Mouse (Mus musculus): ENCODE measurements around the gene Dydc2. TPM values are rescaled to one million over a fixed set of nuclear protein-coding genes. Genes with fewer than 3 reads are reported as not detected.

Dydc2 gene
- polyA plus RNA-seq, 1 experiment: 0.19 TPM

- no peak for DNase-seq (ENCODE audit: low read depth)
Measured at GRCm38 (mm10) chr14:41035146-41035798, 33.7 kb downstream of the Dydc2 start.

DNA sequence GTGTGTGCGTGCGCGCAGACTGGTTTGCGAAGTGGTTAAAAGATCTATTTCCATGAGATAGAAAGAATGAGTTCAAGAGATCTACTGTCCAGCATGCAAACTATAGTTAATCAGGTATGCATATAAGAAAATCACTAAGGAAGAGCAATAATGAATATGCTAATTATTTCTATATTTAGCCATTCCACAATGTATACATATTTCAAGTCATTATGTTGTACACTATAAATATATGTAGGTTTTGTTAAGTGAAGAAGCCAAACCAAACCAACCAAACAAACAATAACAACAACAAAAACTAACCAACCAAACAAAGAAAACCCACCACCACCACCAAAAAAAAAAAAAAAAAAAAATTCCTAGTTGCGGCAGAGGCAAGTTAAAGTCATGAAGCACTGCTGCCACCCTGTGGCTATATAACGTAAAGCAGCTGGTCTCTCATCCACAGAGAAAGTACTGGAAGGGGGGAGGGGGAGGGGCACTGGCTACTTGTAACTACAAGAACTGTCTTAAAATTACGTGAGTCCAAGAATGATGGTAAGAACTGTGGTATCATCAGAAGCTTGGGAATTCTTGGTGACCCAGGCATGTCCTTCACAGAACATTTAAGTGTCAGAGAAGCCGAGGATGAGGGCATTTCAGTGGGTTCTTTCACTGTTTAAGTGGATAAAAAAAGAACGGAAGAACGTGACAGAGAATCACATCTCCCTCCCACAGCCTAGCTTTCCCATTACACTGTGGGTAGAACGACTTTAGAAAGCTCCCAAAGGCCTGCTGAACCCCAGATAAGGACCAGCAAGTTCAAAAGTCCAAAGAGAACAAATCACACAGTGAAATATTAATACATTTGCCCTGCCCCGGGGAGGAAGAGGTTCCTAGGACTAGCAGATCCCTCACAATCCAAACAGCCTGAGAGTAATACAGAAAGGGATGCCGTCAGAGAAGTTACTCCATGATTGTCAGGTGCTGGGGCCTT is 35.6 kb downstream of the Dydc2 start:
- no peak for DNase-seq (ENCODE audit: low read depth)

GRCm38 (mm10) chr14:41030989-41031513 is 38.0 kb downstream of the Dydc2 start:
- no peak for DNase-seq (ENCODE audit: low read depth)

DNA sequence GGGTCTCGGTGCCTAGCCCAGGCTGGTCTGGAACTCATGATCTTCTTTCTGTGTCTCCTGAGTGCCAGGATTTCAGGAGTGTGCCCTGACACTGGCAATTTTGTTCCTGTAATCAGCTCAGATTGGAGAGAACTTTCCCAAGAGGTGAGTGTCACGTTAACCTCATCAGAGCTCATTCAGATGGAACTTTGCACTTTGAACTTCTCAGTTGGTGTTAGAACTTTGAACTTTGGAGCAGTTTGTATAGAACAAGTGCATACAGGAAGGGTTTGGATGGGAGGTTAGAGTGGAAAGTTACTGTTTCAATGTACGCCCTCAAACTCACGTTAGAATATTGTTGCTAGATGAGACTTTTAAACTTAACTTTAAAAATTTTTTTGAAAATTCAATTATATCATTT is 39.7 kb downstream of the Dydc2 start:
- DNase-seq (ENCODE audit: low read depth): no peak

GRCm38 (mm10) chr14:41025594-41026284 is 43.3 kb downstream of the Dydc2 start:
- no peak for DNase-seq (ENCODE audit: low read depth)

GRCm38 (mm10) chr14:41025087-41025486 is 43.9 kb downstream of the Dydc2 start:
- DNase-seq (ENCODE audit: low read depth): no peak

GRCm38 (mm10) chr14:41021246-41021645 is 47.8 kb downstream of the Dydc2 start:
- DNase-seq (ENCODE audit: low read depth): no peak

DNA sequence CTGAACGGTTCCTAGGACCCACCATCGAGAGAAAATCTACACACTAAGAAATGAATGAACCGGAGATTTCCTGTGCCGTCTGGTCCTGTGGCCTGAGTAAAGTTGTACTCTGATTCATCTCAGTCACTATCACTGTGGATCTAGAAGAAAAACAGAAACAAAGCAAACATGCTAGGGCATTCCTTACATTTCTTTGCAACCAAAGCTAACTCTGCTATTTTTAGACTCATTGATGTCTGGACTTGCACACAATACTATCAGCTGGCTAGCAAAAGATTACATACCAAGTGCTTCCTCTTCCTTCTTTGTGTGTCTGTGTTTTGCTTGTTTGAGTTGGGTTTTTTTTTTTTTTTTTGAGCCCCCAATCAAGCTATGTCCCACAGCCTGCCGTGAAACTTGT is 51.5 kb downstream of the Dydc2 start:
- no peak for DNase-seq (ENCODE audit: low read depth)

- DNase-seq (ENCODE audit: low read depth): no peak
Measured at GRCm38 (mm10) chr14:41014701-41015240, 54.2 kb downstream of the Dydc2 start.

- DNase-seq (ENCODE audit: low read depth): no peak
Measured at GRCm38 (mm10) chr14:41013630-41014613, 55.1 kb downstream of the Dydc2 start, which contains the start of gene Fam213a. Fam213a (minus strand) TSS chr14:41013788.

DNA sequence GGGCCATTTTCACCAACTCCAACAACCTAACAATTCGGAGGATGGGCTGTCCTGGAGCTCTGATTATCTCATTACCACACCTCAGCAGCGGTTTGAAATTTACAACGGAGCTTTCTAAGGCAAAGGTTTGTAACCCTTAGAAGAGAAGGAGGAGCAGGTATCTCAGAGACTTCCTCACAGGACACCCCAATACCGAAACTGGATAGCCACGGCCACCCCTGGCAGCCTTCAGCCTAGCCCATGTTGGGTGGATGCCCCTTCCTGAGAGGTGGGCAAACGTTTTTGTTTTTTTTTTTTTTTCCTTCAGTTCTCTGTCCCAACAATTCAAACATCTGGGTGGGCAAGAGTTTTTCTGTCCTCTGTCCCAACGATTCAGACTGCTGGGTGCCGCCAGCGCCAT is 55.9 kb downstream of the Dydc2 start:
- no peak for DNase-seq (ENCODE audit: low read depth)

DNA sequence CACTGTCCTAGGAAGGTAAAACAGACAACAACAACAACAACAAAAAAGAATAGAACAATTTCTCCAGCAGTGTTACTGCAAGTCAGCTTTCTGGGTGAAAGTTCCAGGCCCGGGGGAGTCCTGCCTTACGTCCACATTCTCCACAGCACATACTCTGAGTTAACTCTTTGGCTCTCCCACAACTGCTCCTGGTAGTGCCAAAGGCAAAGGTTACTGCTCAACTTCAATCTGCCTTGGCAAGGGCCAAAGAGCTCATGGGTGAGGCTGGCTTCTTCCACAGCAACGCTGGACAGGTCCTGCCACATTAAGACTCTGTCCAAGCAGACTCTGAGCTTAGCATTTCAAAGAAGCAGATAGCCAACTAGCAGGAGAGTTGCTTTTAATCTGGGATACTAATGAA is 57.1 kb downstream of the Dydc2 start:
- no peak for DNase-seq (ENCODE audit: low read depth)

DNA sequence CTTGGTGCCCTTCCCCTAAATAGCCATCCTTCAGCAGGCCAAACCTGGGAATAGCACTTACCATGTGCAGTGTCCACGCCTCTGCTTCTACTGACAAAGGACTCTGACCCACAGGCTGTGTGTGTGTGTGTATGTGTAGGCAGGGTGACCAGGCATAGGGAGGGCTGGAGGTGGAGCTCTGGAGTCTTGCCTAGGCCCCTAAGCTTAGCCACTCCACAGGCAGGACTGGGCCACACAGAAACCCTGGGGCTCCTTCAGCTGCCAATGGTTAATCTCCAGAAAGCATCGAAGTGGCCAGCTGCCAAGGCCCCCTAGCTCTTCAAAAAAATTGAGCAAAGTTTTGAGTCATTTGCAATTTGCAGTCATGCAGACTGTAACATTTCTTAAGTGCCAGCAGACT is 60.9 kb downstream of the Dydc2 start:
- DNase-seq (ENCODE audit: low read depth): no peak

DNA sequence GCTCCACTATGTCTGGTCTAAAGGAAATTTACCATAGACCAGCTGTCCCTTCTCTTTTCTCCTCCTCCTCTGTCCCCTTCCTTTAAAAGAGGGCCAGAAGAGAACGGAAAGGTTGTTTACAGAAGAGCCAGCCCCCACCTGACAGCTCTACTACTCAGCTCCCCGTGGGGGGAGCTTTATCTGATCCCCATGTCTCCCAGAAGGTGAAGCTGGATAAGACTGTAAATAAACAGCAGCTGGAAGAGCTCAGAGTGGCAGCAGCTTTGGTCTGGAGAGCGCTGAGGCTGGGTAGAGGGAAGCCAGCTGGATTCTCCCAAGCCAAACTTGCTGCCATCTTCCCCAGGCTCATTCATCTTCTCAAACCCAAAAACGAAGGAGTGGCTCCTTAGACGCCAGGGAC is 61.4 kb downstream of the Dydc2 start:
- no peak for DNase-seq (ENCODE audit: low read depth)

DNA sequence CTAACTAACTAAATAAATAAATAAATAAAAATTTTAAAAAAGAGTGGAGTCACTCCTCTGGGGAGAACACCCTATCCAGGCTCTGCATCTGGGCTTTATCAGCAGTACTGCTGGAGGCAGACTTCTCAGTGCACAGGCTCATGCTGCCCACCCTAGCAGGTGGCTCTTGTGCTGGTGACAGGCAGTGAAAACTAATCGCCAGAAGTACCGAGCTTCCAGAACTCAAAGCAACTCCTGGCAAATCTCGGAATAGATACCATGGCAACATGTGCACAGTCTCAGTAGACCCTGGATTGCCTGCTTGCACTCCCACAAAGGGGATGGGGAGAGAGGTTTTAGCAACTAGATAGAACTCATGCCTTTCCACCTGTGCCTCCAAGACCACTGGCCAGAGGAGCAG is 62.1 kb downstream of the Dydc2 start:
- DNase-seq (ENCODE audit: low read depth): no peak

DNA sequence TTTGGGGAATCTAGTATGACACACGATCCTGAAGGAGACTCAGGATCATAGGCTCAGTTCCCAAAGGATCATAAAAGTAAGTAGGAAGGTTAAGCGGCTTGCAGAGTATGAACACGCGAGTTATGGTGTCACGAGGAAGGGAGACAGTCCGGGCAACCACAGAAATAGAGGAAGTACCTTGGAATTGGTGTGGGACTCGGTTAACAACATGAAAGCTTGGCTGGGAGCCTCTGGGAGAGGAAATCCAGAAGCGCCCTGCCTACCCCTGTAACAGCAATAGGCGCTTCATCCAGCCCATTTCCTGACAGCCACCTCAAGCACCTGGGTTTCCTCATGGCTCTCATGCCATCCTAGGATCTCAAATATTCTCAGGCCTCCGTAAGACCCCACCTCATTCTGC is 62.7 kb downstream of the Dydc2 start:
- DNase-seq (ENCODE audit: low read depth): no peak

DNA sequence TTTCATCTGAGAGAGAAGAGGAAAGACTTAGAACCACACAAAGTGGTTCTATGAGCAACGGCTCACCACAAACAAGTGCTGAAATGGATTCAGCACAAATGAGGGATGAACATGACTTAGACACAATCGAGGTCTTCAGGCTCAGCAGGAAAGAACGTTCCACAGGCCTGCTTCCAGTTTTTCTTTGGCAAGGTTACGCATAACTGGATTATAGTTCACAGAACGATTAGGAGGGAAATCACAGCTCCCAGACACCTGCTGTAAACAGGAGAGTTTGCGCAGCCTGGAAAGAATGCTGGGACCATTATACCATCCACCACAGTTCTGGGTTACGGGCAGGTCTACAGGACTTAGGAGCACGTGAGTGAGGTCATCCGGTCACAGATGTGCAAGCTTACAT is 63.3 kb downstream of the Dydc2 start:
- no peak for DNase-seq (ENCODE audit: low read depth)

GRCm38 (mm10) chr14:41004201-41005141 is 64.5 kb downstream of the Dydc2 start:
- no peak for DNase-seq (ENCODE audit: low read depth)

DNA sequence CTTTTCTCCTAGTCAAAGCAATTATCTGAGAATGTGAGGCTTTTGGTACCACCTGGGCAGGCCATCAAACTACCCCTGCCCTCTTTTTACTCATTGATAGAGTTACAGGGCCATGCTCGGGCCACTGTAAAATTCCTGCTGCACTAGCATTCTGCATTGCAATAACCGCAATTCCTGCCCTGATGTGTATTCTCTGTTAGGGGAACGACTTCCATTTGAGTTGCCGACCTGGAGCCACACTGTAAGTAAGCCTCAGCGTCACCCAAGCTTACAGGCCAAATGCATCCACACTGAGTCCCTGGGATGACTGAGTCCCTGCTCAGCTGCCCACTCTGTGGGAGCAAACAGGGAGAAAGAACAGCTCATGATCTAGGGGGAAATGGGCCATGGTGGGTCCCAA is 67.4 kb downstream of the Dydc2 start:
- no peak for DNase-seq (ENCODE audit: low read depth)

DNA sequence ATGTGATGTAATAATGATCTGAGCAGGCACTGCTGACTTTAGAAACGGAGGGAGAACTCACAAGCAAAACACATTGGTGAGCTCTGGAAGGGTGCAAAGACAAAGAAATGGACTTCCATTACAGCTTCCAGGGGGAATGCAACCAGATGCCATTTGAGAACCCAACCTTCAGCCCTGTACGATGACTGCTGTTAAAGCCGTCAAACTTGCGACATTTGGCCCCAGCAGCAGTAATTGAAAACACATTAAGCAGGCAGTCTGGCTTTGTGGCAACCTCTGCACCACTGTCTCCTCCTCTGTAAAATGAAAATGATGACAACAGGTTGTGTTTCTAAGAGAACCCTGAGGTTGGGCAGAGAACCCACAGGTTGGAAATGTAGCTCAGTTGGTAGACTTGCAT is 68.2 kb downstream of the Dydc2 start:
- DNase-seq (ENCODE audit: low read depth): no peak

Measured in gonadal fat pad, adult 2 months (tissue).